Mouse (Mus musculus): ENCODE results near the gene Zfp976. TPM values are rescaled to one million over a fixed set of nuclear protein-coding genes. Genes with fewer than 3 reads are reported as not detected.

Gene Zfp976
- polyA plus RNA-seq, 1 experiment from 2014 or later = 2.6 TPM

Small RNAs within 50 kb of the gene (microRNA-seq; reads per million reads assigned to microRNA genes)
- not detected for gene Gm24938

Other genes starting within 250 kb of the Zfp976 start
- gene 4933421I07Rik, start 194.5 kb downstream of the Zfp976 start, polyA plus RNA-seq (2016; fragmentation: Nextera tagmentation; extraction: Ambion mirVana) = not detected in 2 replicates
- 6.3 and 6.6 TPM in 2 replicates for gene Zfp141, start 136.8 kb downstream of the Zfp976 start, polyA plus RNA-seq (2016; fragmentation: Nextera tagmentation; extraction: Ambion mirVana)
- not detected in 2 replicates for gene Gm21028, start 64.0 kb downstream of the Zfp976 start, polyA plus RNA-seq (2016; fragmentation: Nextera tagmentation; extraction: Ambion mirVana)
- gene Zfp977, start 50.0 kb downstream of the Zfp976 start, polyA plus RNA-seq (2016; fragmentation: Nextera tagmentation; extraction: Ambion mirVana) = 1.7 and 1.9 TPM in 2 replicates
- gene Zfp975, start 50.2 kb upstream of the Zfp976 start, polyA plus RNA-seq (2016; fragmentation: Nextera tagmentation; extraction: Ambion mirVana) = 8.1 and 8.5 TPM in 2 replicates
- not detected in 2 replicates for gene Gm17067, start 84.4 kb upstream of the Zfp976 start, polyA plus RNA-seq (2016; fragmentation: Nextera tagmentation; extraction: Ambion mirVana)
- gene Vmn2r62, start 150.9 kb upstream of the Zfp976 start, polyA plus RNA-seq (2016; fragmentation: Nextera tagmentation; extraction: Ambion mirVana) = not detected in 2 replicates
- gene Gm2381, start 224.6 kb upstream of the Zfp976 start, polyA plus RNA-seq (2016; fragmentation: Nextera tagmentation; extraction: Ambion mirVana) = not detected in 2 replicates

All from heart, embryonic 12.5 days (tissue).